Mouse (Mus musculus) hindbrain, embryonic 15.5 days (tissue): ENCODE data around the gene Myom1. TPM values are rescaled to one million over a fixed set of nuclear protein-coding genes. Genes with fewer than 3 reads are reported as not detected.

Experiments used
- ATAC-seq: fragments of 200-750 bp; cut with Nextera tagmentation; 2 replicates; pipeline ENCODE4 v1.8.0; 2017; ENCODE audit warnings: low read depth, moderate number of reproducible peaks, moderate TSS enrichment; ENCODE audit not compliant: low FRiP score
- H3K27ac ChIP-seq: fragments of 300-500 bp; sonication (generic); replicated peaks from 2 replicates; pipeline ENCODE4 v1.5.1; 2015; ENCODE audit warnings: mild to moderate bottlenecking, inconsistent platforms
- H3K27me3 ChIP-seq: fragments of 300-500 bp; sonication (generic); 2 replicates; pipeline ENCODE4 v1.6.1; 2015; ENCODE audit warnings: control low read depth, inconsistent platforms
- H3K36me3 ChIP-seq: fragments of 300-500 bp; sonication (generic); 2 replicates; pipeline ENCODE4 v1.6.1; 2015; ENCODE audit warnings: control low read depth, inconsistent platforms
- H3K4me1 ChIP-seq: fragments of 300-500 bp; sonication (generic); replicated peaks from 2 replicates; pipeline ENCODE4 v1.6.1; 2015; ENCODE audit warnings: control low read depth, inconsistent platforms
- H3K4me2 ChIP-seq: fragments of 300-500 bp; sonication (generic); 2 replicates; pipeline ENCODE4 v1.6.1; 2015; ENCODE audit warnings: moderate library complexity, mild to moderate bottlenecking, inconsistent platforms
- H3K4me3 ChIP-seq: fragments of 300-500 bp; sonication (generic); 2 replicates; pipeline ENCODE4 v1.5.1; 2015; ENCODE audit warnings: mild to moderate bottlenecking, inconsistent platforms
- H3K9ac ChIP-seq: fragments of 300-500 bp; sonication (generic); 2 replicates; pipeline ENCODE4 v1.6.1; 2015; ENCODE audit warnings: inconsistent platforms
- H3K9me3 ChIP-seq: fragments of 300-500 bp; sonication (generic); 2 replicates; pipeline ENCODE4 v1.6.1; 2016; ENCODE audit warnings: control low read depth, inconsistent platforms
- WGBS: fragments of 180-500 bp; shearing (Covaris S2); methylation state at CpG from one replicate; pipeline ENCODE4 v1.1.7; 2015; 5-methylcytosine and 5-hydroxymethylcytosine counted together
- polyA plus RNA-seq: library from polyadenylated mRNA; unstranded; fragments of >200 nt; fragmentation: Nextera tagmentation; extraction: Ambion mirVana; gene quantifications from 2 replicates; pipeline ENCODE4 v1.2.1, GENCODE M21; 2015

The Myom1 gene
- polyA plus RNA-seq, 1 experiment from 2014 or later: 1.6 TPM

- Histone ChIP-seq H3K4me2 (no peak overlapping the region), H3K9me3 (no peaks in the 10 kb centered on the region), H3K27ac (no peak overlapping the region), H3K27me3 (no peaks in the 10 kb centered on the region), H3K36me3 (no peaks in the 10 kb centered on the region), H3K4me3 (no peak overlapping the region), H3K4me1 (no peaks in the 10 kb centered on the region), H3K9ac (no peak overlapping the region)
- ATAC-seq: no peak
- WGBS: 85% methylated on average over 5 of the region's 5 CpGs
These were observed 91.4 kb downstream of the Myom1 start for GRCm38 (mm10) chr17:71093793-71094192.

GRCm38 (mm10) chr17:71094438-71094837 is 92.0 kb downstream of the Myom1 start:
- no peaks in the 10 kb centered on the region for H3K36me3 ChIP-seq
- H3K4me3 ChIP-seq: no peak overlapping the region
- H3K4me2 ChIP-seq: no peak overlapping the region
- WGBS: 75% methylated on average over 3 of the region's 3 CpGs
- H3K27me3 ChIP-seq: no peaks in the 10 kb centered on the region
- ATAC-seq: no peak
- H3K9me3 ChIP-seq: no peaks in the 10 kb centered on the region
- H3K4me1 ChIP-seq: no peaks in the 10 kb centered on the region
- no peak overlapping the region for H3K9ac ChIP-seq
- H3K27ac ChIP-seq: no peak overlapping the region

- H3K4me1 ChIP-seq: no peaks in the 10 kb centered on the region
- H3K9ac ChIP-seq: no peak overlapping the region
- ATAC-seq: no peak
- WGBS: 93% methylated on average over 8 of the region's 8 CpGs
- H3K9me3 ChIP-seq: no peaks in the 10 kb centered on the region
- H3K27ac ChIP-seq: no peak overlapping the region
- no peaks in the 10 kb centered on the region for H3K27me3 ChIP-seq
- no peak overlapping the region for H3K4me3 ChIP-seq
- no peaks in the 10 kb centered on the region for H3K36me3 ChIP-seq
- no peak overlapping the region for H3K4me2 ChIP-seq
These were observed 94.2 kb downstream of the Myom1 start for GRCm38 (mm10) chr17:71096557-71097208.

- Histone ChIP-seq H3K9ac (no peak overlapping the region), H3K36me3 (no peaks in the 10 kb centered on the region), H3K27me3 (no peaks in the 10 kb centered on the region), H3K4me1 (no peaks in the 10 kb centered on the region), H3K4me3 (no peak overlapping the region), H3K4me2 (no peak overlapping the region), H3K9me3 (no peaks in the 10 kb centered on the region), H3K27ac (no peak overlapping the region)
- ATAC-seq: no peak
- WGBS: 88% methylated on average over 6 of the region's 6 CpGs
These were observed 94.8 kb downstream of the Myom1 start for GRCm38 (mm10) chr17:71097209-71097597.

- Histone ChIP-seq H3K27ac (no peak overlapping the region), H3K36me3 (no peaks in the 10 kb centered on the region), H3K27me3 (no peaks in the 10 kb centered on the region), H3K4me3 (no peak overlapping the region), H3K4me1 (no peaks in the 10 kb centered on the region), H3K9me3 (no peaks in the 10 kb centered on the region), H3K4me2 (no peak overlapping the region), H3K9ac (no peak overlapping the region)
- ATAC-seq: no peak
- 81% methylated on average over 3 of the region's 3 CpGs for WGBS
These were observed 96.2 kb downstream of the Myom1 start for GRCm38 (mm10) chr17:71098606-71099005.

- H3K36me3 ChIP-seq: no peaks in the 10 kb centered on the region
- H3K9me3 ChIP-seq: no peaks in the 10 kb centered on the region
- H3K4me2 ChIP-seq: no peak overlapping the region
- no peaks in the 10 kb centered on the region for H3K27me3 ChIP-seq
- H3K27ac ChIP-seq: no peak overlapping the region
- 61% methylated on average over 17 of the region's 17 CpGs for WGBS
- no peak overlapping the region for H3K4me3 ChIP-seq
- ATAC-seq: no peak
- H3K9ac ChIP-seq: no peak overlapping the region
- H3K4me1 ChIP-seq: no peaks in the 10 kb centered on the region
These were observed 100.4 kb downstream of the Myom1 start for GRCm38 (mm10) chr17:71102571-71103551.

GRCm38 (mm10) chr17:71105297-71105696 is 102.9 kb downstream of the Myom1 start:
- 96% methylated on average over 7 of the region's 7 CpGs for WGBS
- no peak overlapping the region for H3K27ac ChIP-seq
- ATAC-seq: no peak
- no peak overlapping the region for H3K4me2 ChIP-seq
- no peak overlapping the region for H3K9ac ChIP-seq
- no peaks in the 10 kb centered on the region for H3K4me1 ChIP-seq
- no peaks in the 10 kb centered on the region for H3K9me3 ChIP-seq
- H3K27me3 ChIP-seq: no peaks in the 10 kb centered on the region
- H3K4me3 ChIP-seq: no peak overlapping the region
- H3K36me3 ChIP-seq: no peaks in the 10 kb centered on the region

GRCm38 (mm10) chr17:71106250-71106649 is 103.8 kb downstream of the Myom1 start:
- H3K9ac ChIP-seq: no peak overlapping the region
- H3K9me3 ChIP-seq: no peaks in the 10 kb centered on the region
- no peak overlapping the region for H3K4me2 ChIP-seq
- no peak for ATAC-seq
- no peaks in the 10 kb centered on the region for H3K4me1 ChIP-seq
- WGBS: 82% methylated on average over 8 of the region's 8 CpGs
- H3K27me3 ChIP-seq: no peaks in the 10 kb centered on the region
- H3K36me3 ChIP-seq: no peaks in the 10 kb centered on the region
- no peak overlapping the region for H3K4me3 ChIP-seq
- no peak overlapping the region for H3K27ac ChIP-seq

- ATAC-seq: no peak
- Histone ChIP-seq H3K4me3 (no peak overlapping the region), H3K9ac (no peak overlapping the region), H3K27ac (no peak overlapping the region), H3K4me1 (no peaks in the 10 kb centered on the region), H3K9me3 (no peaks in the 10 kb centered on the region), H3K27me3 (no peaks in the 10 kb centered on the region), H3K4me2 (no peak overlapping the region), H3K36me3 (no peaks in the 10 kb centered on the region)
- WGBS: 85% methylated on average over 6 of the region's 6 CpGs
These were observed 108.4 kb downstream of the Myom1 start for GRCm38 (mm10) chr17:71110753-71111265.

- WGBS: 74% methylated on average over 3 of the region's 3 CpGs
- Histone ChIP-seq H3K27ac (no peak overlapping the region), H3K4me1 (no peaks in the 10 kb centered on the region), H3K9me3 (no peaks in the 10 kb centered on the region), H3K36me3 (no peaks in the 10 kb centered on the region), H3K27me3 (no peaks in the 10 kb centered on the region), H3K4me2 (no peak overlapping the region), H3K9ac (no peak overlapping the region), H3K4me3 (no peak overlapping the region)
- ATAC-seq: no peak
These were observed 110.3 kb downstream of the Myom1 start for GRCm38 (mm10) chr17:71112689-71113088.

- WGBS: 73% methylated on average over 4 of the region's 4 CpGs
- H3K9me3 ChIP-seq: no peaks in the 10 kb centered on the region
- H3K4me1 ChIP-seq: no peaks in the 10 kb centered on the region
- no peak overlapping the region for H3K27ac ChIP-seq
- H3K4me2 ChIP-seq: no peak overlapping the region
- H3K9ac ChIP-seq: no peak overlapping the region
- H3K4me3 ChIP-seq: no peak overlapping the region
- H3K36me3 ChIP-seq: no peaks in the 10 kb centered on the region
- no peaks in the 10 kb centered on the region for H3K27me3 ChIP-seq
- ATAC-seq: no peak
These were observed 111.8 kb downstream of the Myom1 start for GRCm38 (mm10) chr17:71114282-71114681.

- H3K9ac ChIP-seq: no peak overlapping the region
- no peak for ATAC-seq
- H3K27ac ChIP-seq: no peak overlapping the region
- no peak overlapping the region for H3K4me3 ChIP-seq
- no peaks in the 10 kb centered on the region for H3K27me3 ChIP-seq
- no peak overlapping the region for H3K4me2 ChIP-seq
- no peaks in the 10 kb centered on the region for H3K9me3 ChIP-seq
- no peaks in the 10 kb centered on the region for H3K4me1 ChIP-seq
- no peaks in the 10 kb centered on the region for H3K36me3 ChIP-seq
- WGBS: 84% methylated on average over 4 of the region's 4 CpGs
These were observed 115.5 kb downstream of the Myom1 start for GRCm38 (mm10) chr17:71117956-71118355.
